Mouse (Mus musculus): Measurements from ENCODE around the gene Tbc1d2b.

Gene Tbc1d2b

DNA sequence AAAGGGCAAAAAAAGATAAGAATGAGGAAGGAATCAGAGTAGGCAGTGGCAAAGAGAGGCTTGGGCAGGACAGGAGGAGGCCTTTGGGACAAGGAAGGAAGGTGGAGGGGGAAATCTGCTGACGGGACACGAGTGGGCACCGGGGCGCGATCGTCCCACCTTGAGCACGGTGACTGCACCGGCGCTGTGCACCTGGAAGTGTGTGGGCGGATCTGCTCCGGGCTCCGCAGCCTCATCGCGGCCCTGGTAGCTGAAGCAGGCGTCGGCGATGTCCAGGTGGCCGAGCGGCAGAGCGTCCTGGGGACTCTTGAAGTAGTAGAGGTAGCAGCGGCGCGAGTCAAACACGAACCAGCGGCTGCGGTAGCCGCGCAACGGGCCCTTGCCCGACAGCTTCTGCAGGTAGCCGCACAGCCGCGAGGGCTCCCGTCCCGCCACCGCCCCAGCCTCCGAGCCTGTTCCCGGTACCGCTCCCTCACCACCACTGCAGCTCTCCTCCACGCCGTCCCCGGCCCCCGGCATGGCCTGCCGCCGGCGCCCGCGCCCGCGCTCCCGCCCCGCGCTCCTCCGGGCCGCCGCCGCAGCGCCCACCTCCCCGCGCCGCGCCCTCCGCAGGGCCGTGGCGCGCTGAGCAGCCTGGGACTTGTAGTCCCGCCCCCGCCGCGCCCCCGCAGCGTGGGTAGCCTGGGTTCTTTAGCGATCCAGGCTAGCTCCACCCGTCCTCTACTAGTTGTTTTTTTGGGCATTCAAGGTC is at the start of gene Tbc1d2b:
Gene Tbc1d2b, minus strand, starts transcription at position 612 of the 751 bp plus-strand sequence.
- DNase-seq (ENCODE audit: low read depth in 2 of 2, low spot score in 2 of 2): peak; percentile 38 to 50

DNA sequence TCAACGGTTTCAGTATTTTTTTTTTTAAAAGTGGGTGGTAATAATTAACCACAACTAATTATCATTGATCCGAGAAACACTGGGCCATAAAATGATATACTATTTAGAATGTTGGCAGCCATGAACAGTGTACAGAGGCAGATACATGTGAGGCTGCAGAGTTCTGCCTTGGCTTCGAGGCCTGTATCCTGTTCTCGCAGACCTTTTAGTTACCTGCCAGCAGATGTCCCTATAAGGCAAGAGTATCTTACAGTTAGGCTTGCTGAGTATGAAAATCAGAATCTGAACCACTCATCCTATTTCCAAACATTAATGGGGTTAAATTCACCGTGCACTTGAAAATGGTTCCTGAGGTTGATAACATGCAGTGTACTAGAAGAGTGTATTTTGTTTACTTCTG is 45.7 kb upstream of the Tbc1d2b start:
- no peak for DNase-seq (ENCODE audit: low read depth in 2 of 2, low spot score in 2 of 2)

- no peak for DNase-seq (ENCODE audit: low read depth in 2 of 2, low spot score in 2 of 2)
These were observed 45.1 kb upstream of the Tbc1d2b start for GRCm38 (mm10) chr9:90315662-90316061.

GRCm38 (mm10) chr9:90304254-90304653 is 33.6 kb upstream of the Tbc1d2b start:
- DNase-seq (ENCODE audit: low read depth in 2 of 2, low spot score in 2 of 2): no peak

- no peak for DNase-seq (ENCODE audit: low read depth in 2 of 2, low spot score in 2 of 2)
These were observed 32.7 kb upstream of the Tbc1d2b start for GRCm38 (mm10) chr9:90303101-90303835.

GRCm38 (mm10) chr9:90302670-90303069 is 32.1 kb upstream of the Tbc1d2b start:
- DNase-seq (ENCODE audit: low read depth in 2 of 2, low spot score in 2 of 2): no peak

GRCm38 (mm10) chr9:90301081-90301688 is 30.6 kb upstream of the Tbc1d2b start:
- DNase-seq (ENCODE audit: low read depth in 2 of 2, low spot score in 2 of 2): no peak

DNA sequence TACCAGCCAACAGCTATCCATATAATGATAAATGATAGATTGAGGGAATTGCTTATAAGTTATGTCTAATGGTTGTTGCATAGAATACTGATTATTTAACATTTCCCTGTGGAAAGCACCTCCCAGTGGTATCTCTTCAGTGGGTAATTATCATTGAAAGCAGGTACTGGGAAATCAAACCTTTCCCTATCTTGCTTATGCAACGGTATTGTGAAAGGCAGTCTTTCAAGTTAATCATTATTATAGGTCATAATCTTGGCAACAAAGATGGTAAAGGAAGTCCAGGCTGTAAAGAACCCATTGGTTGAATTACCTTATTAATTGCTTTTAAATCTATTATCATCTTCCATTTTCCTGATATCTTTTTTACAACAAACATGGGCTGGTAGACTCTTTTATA is 27.0 kb upstream of the Tbc1d2b start:
- no peak for DNase-seq (ENCODE audit: low read depth in 2 of 2, low spot score in 2 of 2)

GRCm38 (mm10) chr9:90293641-90294398 is 23.2 kb upstream of the Tbc1d2b start:
- DNase-seq (ENCODE audit: low read depth in 2 of 2, low spot score in 2 of 2): no peak

DNA sequence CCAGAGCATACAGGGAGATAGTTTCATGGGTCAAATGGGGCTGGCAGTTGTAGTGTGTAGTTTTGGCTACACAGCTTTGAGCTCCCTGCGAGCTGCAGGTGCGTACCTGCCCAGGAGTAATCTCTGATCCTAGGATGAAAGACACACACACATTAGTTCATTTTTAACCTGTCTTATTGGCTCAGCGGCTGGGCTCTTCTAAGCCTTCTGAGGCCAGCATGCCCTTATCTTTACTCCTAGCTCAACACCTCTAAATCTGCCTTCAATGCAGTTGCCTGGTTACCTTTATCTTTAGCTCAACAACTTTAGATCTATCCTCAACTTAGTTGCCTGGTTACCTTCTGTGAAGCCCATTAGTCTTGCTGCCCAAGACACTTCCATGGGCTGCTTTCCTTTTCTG is 7.8 kb upstream of the Tbc1d2b start:
- DNase-seq (ENCODE audit: low read depth in 2 of 2, low spot score in 2 of 2): no peak

- DNase-seq (ENCODE audit: low read depth in 2 of 2, low spot score in 2 of 2): no peak
These were observed 7.3 kb upstream of the Tbc1d2b start for GRCm38 (mm10) chr9:90277884-90278283.

DNA sequence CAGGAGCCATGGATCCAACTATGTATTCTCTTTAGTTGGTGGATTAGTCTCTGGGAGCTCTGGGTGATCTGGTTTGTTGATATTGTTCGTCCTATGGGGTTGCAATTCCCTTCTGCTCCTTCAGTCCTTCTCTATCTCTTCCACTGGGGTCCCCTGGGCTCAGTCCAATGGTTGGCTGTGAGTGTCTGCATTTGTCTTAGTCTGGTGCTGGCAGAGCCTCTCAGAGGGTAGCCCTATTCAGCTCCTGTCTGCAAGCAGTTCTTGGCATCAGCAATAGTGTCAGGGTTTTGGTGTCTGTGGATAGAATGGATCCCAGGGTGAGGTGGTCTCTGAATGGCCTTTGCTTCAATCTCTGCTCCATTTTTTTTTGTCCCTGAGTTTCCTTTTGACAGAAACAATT is 6.2 kb upstream of the Tbc1d2b start:
- no peak for DNase-seq (ENCODE audit: low read depth in 2 of 2, low spot score in 2 of 2)

DNA sequence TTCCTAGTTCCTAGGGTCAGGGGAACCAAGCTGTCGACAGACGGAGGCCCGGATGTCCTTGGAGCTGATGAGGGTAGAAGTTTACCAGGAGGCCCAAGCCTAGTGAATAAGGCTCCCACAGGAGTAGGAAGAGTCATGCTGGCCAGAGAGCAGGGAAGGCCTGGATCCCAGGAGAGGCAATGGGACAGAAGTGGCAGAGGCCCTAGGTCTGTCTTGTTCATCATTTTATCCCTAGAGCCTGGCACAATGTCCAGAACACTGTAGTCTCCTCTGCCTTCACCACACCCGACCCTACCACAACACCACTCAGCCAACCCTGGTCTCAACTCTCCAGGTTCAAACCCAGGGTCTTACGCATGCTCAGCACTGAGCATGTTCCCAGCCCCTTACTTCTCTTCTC is 5.3 kb upstream of the Tbc1d2b start:
- DNase-seq (ENCODE audit: low read depth in 2 of 2, low spot score in 2 of 2): no peak

GRCm38 (mm10) chr9:90275500-90275899 is 4.9 kb upstream of the Tbc1d2b start:
- DNase-seq (ENCODE audit: low read depth in 2 of 2, low spot score in 2 of 2): no peak

GRCm38 (mm10) chr9:90274516-90274915 is 3.9 kb upstream of the Tbc1d2b start:
- no peak for DNase-seq (ENCODE audit: low read depth in 2 of 2, low spot score in 2 of 2)

- no peak for DNase-seq (ENCODE audit: low read depth in 2 of 2, low spot score in 2 of 2)
These were observed 1.7 kb upstream of the Tbc1d2b start for GRCm38 (mm10) chr9:90272346-90272745.

- no peak for DNase-seq (ENCODE audit: low read depth in 2 of 2, low spot score in 2 of 2)
These were observed 1.0 kb upstream of the Tbc1d2b start for GRCm38 (mm10) chr9:90271541-90272090.

- DNase-seq (ENCODE audit: low read depth in 2 of 2, low spot score in 2 of 2): no peak
These were observed 316 bp upstream of the Tbc1d2b start for GRCm38 (mm10) chr9:90270944-90271295.

DNA sequence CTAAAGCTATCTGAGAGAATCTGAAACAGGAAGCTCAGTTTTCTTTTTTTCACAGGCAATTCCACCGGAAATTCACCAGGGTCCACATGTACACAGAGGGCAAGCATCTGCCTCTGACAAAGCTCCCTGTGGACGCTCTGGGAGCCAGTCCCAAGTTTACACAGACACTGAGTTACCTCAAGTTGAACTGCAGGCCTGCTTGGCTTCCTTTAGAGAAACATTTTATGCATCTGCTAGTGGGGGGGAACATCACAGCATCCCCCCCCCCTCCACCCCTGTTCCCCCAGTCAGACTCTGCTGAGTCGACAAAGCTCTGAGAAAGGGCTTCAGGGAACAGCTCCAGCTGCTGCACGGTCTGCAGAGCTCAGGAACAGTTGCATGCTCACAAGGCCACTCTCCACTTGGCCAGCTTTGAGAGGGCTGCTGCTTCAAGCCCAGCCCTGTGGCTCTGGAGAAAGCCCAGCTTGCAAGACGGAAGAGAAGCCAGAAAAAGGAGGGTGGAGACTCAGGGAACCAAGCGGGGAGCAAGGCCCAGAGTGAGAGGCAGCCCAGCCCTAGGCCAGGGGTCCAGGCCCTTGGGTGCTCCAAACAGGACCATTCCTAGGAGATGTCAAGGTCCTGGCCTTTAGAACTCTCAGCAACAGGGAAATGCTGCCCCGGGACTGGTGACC is 1.5 kb downstream of the Tbc1d2b start:
- DNase-seq (ENCODE audit: low read depth in 2 of 2, low spot score in 2 of 2): peak in 1 of 2 experiments; percentile 29

- no peak for DNase-seq (ENCODE audit: low read depth in 2 of 2, low spot score in 2 of 2)
These were observed 3.7 kb downstream of the Tbc1d2b start for GRCm38 (mm10) chr9:90266926-90267325.

GRCm38 (mm10) chr9:90266059-90266458 is 4.5 kb downstream of the Tbc1d2b start:
- DNase-seq (ENCODE audit: low read depth in 2 of 2, low spot score in 2 of 2): no peak

Measured in CD8-positive naive resting alpha-beta T cell, adult 2 months (primary cell).